Mouse (Mus musculus): ENCODE measurements around the gene A1cf. TPM values are rescaled to one million over a fixed set of nuclear protein-coding genes. Genes with fewer than 3 reads are reported as not detected.

A1cf gene
- not detected for total RNA-seq (2021)
- long read RNA-seq, partial matches to known transcripts: 0 of 1 reads
- long read RNA-seq, other reads (novel, unspliced or antisense): 1 of 1 reads

- no peak for DNase-seq (ENCODE audit: low spot score in 2 of 2)
Measured at GRCm38 (mm10) chr19:31868521-31868920, at the start of gene A1cf. Gene A1cf, plus strand, starts transcription at chr19:31868764.

- no peak for DNase-seq (ENCODE audit: low spot score in 2 of 2)
Measured at GRCm38 (mm10) chr19:31834250-31834649, 34.3 kb upstream of the A1cf start.

- peak; percentile 5 to 12 for DNase-seq (ENCODE audit: low spot score in 2 of 2)
Measured at GRCm38 (mm10) chr19:31861909-31862308, 6.7 kb upstream of the A1cf start.

GRCm38 (mm10) chr19:31862512-31863249 is 5.9 kb upstream of the A1cf start:
- peak in 1 of 2 experiments; percentile 9 for DNase-seq (ENCODE audit: low spot score in 2 of 2)

- no peak for DNase-seq (ENCODE audit: low spot score in 2 of 2)
Measured at GRCm38 (mm10) chr19:31865451-31865850, 3.1 kb upstream of the A1cf start.

GRCm38 (mm10) chr19:31868076-31868475 is 488 bp upstream of the A1cf start:
- DNase-seq (ENCODE audit: low spot score in 2 of 2): no peak

- no peak for DNase-seq (ENCODE audit: low spot score in 2 of 2)
Measured at GRCm38 (mm10) chr19:31868971-31869370, 407 bp downstream of the A1cf start.

- DNase-seq (ENCODE audit: low spot score in 2 of 2): no peak
Measured at GRCm38 (mm10) chr19:31871377-31871776, 2.8 kb downstream of the A1cf start.

GRCm38 (mm10) chr19:31877968-31878367 is 9.4 kb downstream of the A1cf start:
- DNase-seq (ENCODE audit: low spot score in 2 of 2): no peak

GRCm38 (mm10) chr19:31884594-31884993 is 16.0 kb downstream of the A1cf start:
- DNase-seq (ENCODE audit: low spot score in 2 of 2): no peak

GRCm38 (mm10) chr19:31887275-31887674 is 18.7 kb downstream of the A1cf start:
- DNase-seq (ENCODE audit: low spot score in 2 of 2): no peak

GRCm38 (mm10) chr19:31889988-31890387 is 21.4 kb downstream of the A1cf start:
- no peak for DNase-seq (ENCODE audit: low spot score in 2 of 2)

GRCm38 (mm10) chr19:31891001-31891893 is 22.7 kb downstream of the A1cf start:
- no peak for DNase-seq (ENCODE audit: low spot score in 2 of 2)

- no peak for DNase-seq (ENCODE audit: low spot score in 2 of 2)
Measured at GRCm38 (mm10) chr19:31895971-31896370, 27.4 kb downstream of the A1cf start.

- no peak for DNase-seq (ENCODE audit: low spot score in 2 of 2)
Measured at GRCm38 (mm10) chr19:31896711-31897110, 28.1 kb downstream of the A1cf start.

GRCm38 (mm10) chr19:31905671-31906070 is 37.1 kb downstream of the A1cf start:
- DNase-seq (ENCODE audit: low spot score in 2 of 2): no peak

- no peak for DNase-seq (ENCODE audit: low spot score in 2 of 2)
Measured at GRCm38 (mm10) chr19:31910423-31910822, 41.9 kb downstream of the A1cf start.

GRCm38 (mm10) chr19:31913946-31914345 is 45.4 kb downstream of the A1cf start:
- DNase-seq (ENCODE audit: low spot score in 2 of 2): no peak

- DNase-seq (ENCODE audit: low spot score in 2 of 2): no peak
Measured at GRCm38 (mm10) chr19:31920357-31920756, 51.8 kb downstream of the A1cf start.

GRCm38 (mm10) chr19:31921852-31922251 is 53.3 kb downstream of the A1cf start:
- no peak for DNase-seq (ENCODE audit: low spot score in 2 of 2)

- DNase-seq (ENCODE audit: low spot score in 2 of 2): no peak
Measured at GRCm38 (mm10) chr19:31923615-31924352, 55.2 kb downstream of the A1cf start.

All from layer of hippocampus, postnatal 10 days (tissue).